Mouse (Mus musculus) liver, embryonic 14.5 days (tissue): ENCODE results near the gene Trem3.
A peak's percentile ranks its signal among the peaks of the same experiment; 100 is the strongest.

Experiments
- CTCF ChIP-seq: IDR thresholded peaks from 2 replicates; pipeline ENCODE4 v1.5.1; 2016; ENCODE audit warnings: antibody characterized with exemption, low read depth, control low read depth
- EP300 ChIP-seq: IDR thresholded peaks from 2 replicates; pipeline ENCODE4 v1.6.1; 2016; ENCODE audit warnings: antibody characterized with exemption, low read depth

- TF ChIP-seq CTCF = peak; percentile 29; the same call in 1 of the 2 replicates
- TF ChIP-seq EP300 = no peak
Measured at GRCm38 (mm10) chr17:48300199-48300598, 52.6 kb downstream of the Trem3 start.
